Mouse (Mus musculus): ENCODE data around the gene Ece1. TPM values are rescaled to one million over a fixed set of nuclear protein-coding genes. Genes with fewer than 3 reads are reported as not detected.

Gene Ece1
- total RNA-seq, 2 experiments from 2014 or later = 49.3 to 57.2 TPM

GRCm38 (mm10) chr4:137879383-137880156 lies 17.5 kb downstream of the Ece1 start:
- DNase-seq (ENCODE audit: low spot score in 2 of 2) = no peak

GRCm38 (mm10) chr4:137881445-137881844 lies 19.4 kb downstream of the Ece1 start:
- DNase-seq (ENCODE audit: low spot score in 2 of 2) = no peak

GRCm38 (mm10) chr4:137882663-137883062 lies 20.6 kb downstream of the Ece1 start:
- no peak for DNase-seq (ENCODE audit: low spot score in 2 of 2)

GRCm38 (mm10) chr4:137883513-137884150 lies 21.6 kb downstream of the Ece1 start:
- no peak for DNase-seq (ENCODE audit: low spot score in 2 of 2)

GRCm38 (mm10) chr4:137887337-137887992 lies 25.4 kb downstream of the Ece1 start:
- DNase-seq (ENCODE audit: low spot score in 2 of 2) = no peak

GRCm38 (mm10) chr4:137887993-137888388 lies 26.0 kb downstream of the Ece1 start:
- DNase-seq (ENCODE audit: low spot score in 2 of 2) = no peak

- no peak for DNase-seq (ENCODE audit: low spot score in 2 of 2)
These were observed 28.6 kb downstream of the Ece1 start for GRCm38 (mm10) chr4:137890596-137890995.

GRCm38 (mm10) chr4:137891553-137892145 lies 29.6 kb downstream of the Ece1 start:
- peak; percentile 46 to 81 for DNase-seq (ENCODE audit: low spot score in 2 of 2)

GRCm38 (mm10) chr4:137892713-137893242 lies 30.7 kb downstream of the Ece1 start:
- no peak for DNase-seq (ENCODE audit: low spot score in 2 of 2)

- DNase-seq (ENCODE audit: low spot score in 2 of 2) = peak; percentile 33 to 59
These were observed 34.7 kb downstream of the Ece1 start for GRCm38 (mm10) chr4:137896612-137897297.

GRCm38 (mm10) chr4:137897298-137897612 lies 35.2 kb downstream of the Ece1 start:
- peak; percentile 55 to 77 for DNase-seq (ENCODE audit: low spot score in 2 of 2)

GRCm38 (mm10) chr4:137898490-137898889 lies 36.5 kb downstream of the Ece1 start:
- DNase-seq (ENCODE audit: low spot score in 2 of 2) = no peak

GRCm38 (mm10) chr4:137902268-137902667 lies 40.2 kb downstream of the Ece1 start:
- DNase-seq (ENCODE audit: low spot score in 2 of 2) = no peak

GRCm38 (mm10) chr4:137902873-137903272 lies 40.8 kb downstream of the Ece1 start:
- DNase-seq (ENCODE audit: low spot score in 2 of 2) = no peak

GRCm38 (mm10) chr4:137904956-137905551 lies 43.0 kb downstream of the Ece1 start:
- no peak for DNase-seq (ENCODE audit: low spot score in 2 of 2)

- no peak for DNase-seq (ENCODE audit: low spot score in 2 of 2)
These were observed 45.9 kb downstream of the Ece1 start for GRCm38 (mm10) chr4:137907979-137908378.

- no peak for DNase-seq (ENCODE audit: low spot score in 2 of 2)
These were observed 46.5 kb downstream of the Ece1 start for GRCm38 (mm10) chr4:137908489-137908888.

- no peak for DNase-seq (ENCODE audit: low spot score in 2 of 2)
These were observed 46.9 kb downstream of the Ece1 start for GRCm38 (mm10) chr4:137908915-137909314.

GRCm38 (mm10) chr4:137909471-137909870 lies 47.4 kb downstream of the Ece1 start:
- DNase-seq (ENCODE audit: low spot score in 2 of 2) = no peak

GRCm38 (mm10) chr4:137910382-137911009 lies 48.5 kb downstream of the Ece1 start:
- DNase-seq (ENCODE audit: low spot score in 2 of 2) = no peak

Data from layer of hippocampus, postnatal 14 days (tissue).